Mouse (Mus musculus): ENCODE measurements around the gene Nip7. TPM values are rescaled to one million over a fixed set of nuclear protein-coding genes. Genes with fewer than 3 reads are reported as not detected.

The Nip7 gene
- polyA plus RNA-seq (2014; fragmentation: Nextera tagmentation; extraction: Ambion mirVana) = 102 and 107 TPM in 2 replicates

- Histone ChIP-seq H3K27ac (ENCODE audit: low read depth) (peak within 1 kb of the TSS; percentile 62), H3K9ac (ENCODE audit: low read length) (peak within 1 kb of the TSS; percentile 76), H3K4me2 (ENCODE audit: low read length) (peak within 1 kb of the TSS; percentile 96), H3K27me3 (replicated peaks; ENCODE audit: control insufficient read depth, insufficient read depth, low read length) (no peaks in the 10 kb centered on the region), H3K4me1 (replicated peaks; ENCODE audit: control insufficient read depth, insufficient read depth, low read length) (peaks cover 15% of the 10 kb centered on the region; the same call in 1 of the 2 replicates), H3K9me3 (ENCODE audit: control insufficient read depth, low read length) (no peaks in the 10 kb centered on the region), H3K36me3 (ENCODE audit: control insufficient read depth, insufficient read depth, low read length) (peaks cover 56% of the 10 kb centered on the region), H3K4me3 (ENCODE audit: low read depth, low read length) (peak within 1 kb of the TSS; percentile 90)
- peak; percentile 90 for ATAC-seq (replicated peaks; ENCODE audit: low FRiP score, low TSS enrichment, low read depth)
- DNase-seq (ENCODE audit: low spot score) = peak; percentile 95
- under 1% methylated on average over 88 of the region's 88 CpGs for WGBS
Measured at GRCm38 (mm10) chr8:107056076-107056972, at the start of gene Nip7, which contains the start of gene Cog8. Gene Nip7, plus strand, starts transcription at chr8:107056877. Gene Cog8, minus strand, starts transcription at chr8:107056689.

- Histone ChIP-seq H3K27me3 (replicated peaks; ENCODE audit: control insufficient read depth, insufficient read depth, low read length) (no peaks in the 10 kb centered on the region), H3K9me3 (ENCODE audit: control insufficient read depth, low read length) (no peaks in the 10 kb centered on the region), H3K4me2 (ENCODE audit: low read length) (no peak overlapping the region), H3K4me1 (replicated peaks; ENCODE audit: control insufficient read depth, insufficient read depth, low read length) (no peaks in the 10 kb centered on the region), H3K9ac (ENCODE audit: low read length) (no peak overlapping the region), H3K36me3 (ENCODE audit: control insufficient read depth, insufficient read depth, low read length) (peaks cover 50% of the 10 kb centered on the region), H3K4me3 (ENCODE audit: low read depth, low read length) (no peak overlapping the region), H3K27ac (ENCODE audit: low read depth) (no peak overlapping the region)
- 83% methylated on average over 3 of the region's 3 CpGs for WGBS
- no peak for DNase-seq (ENCODE audit: low spot score)
- no peak for ATAC-seq (replicated peaks; ENCODE audit: low FRiP score, low TSS enrichment, low read depth)
Measured at GRCm38 (mm10) chr8:107007795-107008194, 48.9 kb upstream of the Nip7 start.

- H3K9ac ChIP-seq (ENCODE audit: low read length) = no peak overlapping the region
- H3K4me2 ChIP-seq (ENCODE audit: low read length) = no peak overlapping the region
- peaks cover 39% of the 10 kb centered on the region for H3K36me3 ChIP-seq (ENCODE audit: control insufficient read depth, insufficient read depth, low read length)
- ATAC-seq (replicated peaks; ENCODE audit: low FRiP score, low TSS enrichment, low read depth) (no peak), DNase-seq (ENCODE audit: low spot score) (no peak)
- no peaks in the 10 kb centered on the region for H3K4me1 ChIP-seq (replicated peaks; ENCODE audit: control insufficient read depth, insufficient read depth, low read length)
- WGBS = 71% methylated on average over 2 of the region's 2 CpGs
- no peak overlapping the region for H3K4me3 ChIP-seq (ENCODE audit: low read depth, low read length)
- H3K9me3 ChIP-seq (ENCODE audit: control insufficient read depth, low read length) = no peaks in the 10 kb centered on the region
- H3K27me3 ChIP-seq (replicated peaks; ENCODE audit: control insufficient read depth, insufficient read depth, low read length) = no peaks in the 10 kb centered on the region
- H3K27ac ChIP-seq (ENCODE audit: low read depth) = no peak overlapping the region
Measured at GRCm38 (mm10) chr8:107012666-107013065, 44.0 kb upstream of the Nip7 start.

GRCm38 (mm10) chr8:107014915-107015314 is 41.8 kb upstream of the Nip7 start:
- no peak overlapping the region for H3K9ac ChIP-seq (ENCODE audit: low read length)
- no peaks in the 10 kb centered on the region for H3K27me3 ChIP-seq (replicated peaks; ENCODE audit: control insufficient read depth, insufficient read depth, low read length)
- H3K9me3 ChIP-seq (ENCODE audit: control insufficient read depth, low read length) = no peaks in the 10 kb centered on the region
- DNase-seq (ENCODE audit: low spot score) (no peak), ATAC-seq (replicated peaks; ENCODE audit: low FRiP score, low TSS enrichment, low read depth) (no peak)
- no peak overlapping the region for H3K4me3 ChIP-seq (ENCODE audit: low read depth, low read length)
- WGBS = 91% methylated on average over 1 of the region's 1 CpGs
- no peak overlapping the region for H3K4me2 ChIP-seq (ENCODE audit: low read length)
- no peaks in the 10 kb centered on the region for H3K4me1 ChIP-seq (replicated peaks; ENCODE audit: control insufficient read depth, insufficient read depth, low read length)
- peaks cover 30% of the 10 kb centered on the region for H3K36me3 ChIP-seq (ENCODE audit: control insufficient read depth, insufficient read depth, low read length)
- H3K27ac ChIP-seq (ENCODE audit: low read depth) = no peak overlapping the region

- ATAC-seq (replicated peaks; ENCODE audit: low FRiP score, low TSS enrichment, low read depth) (no peak), DNase-seq (ENCODE audit: low spot score) (no peak)
- Histone ChIP-seq H3K27me3 (replicated peaks; ENCODE audit: control insufficient read depth, insufficient read depth, low read length) (no peaks in the 10 kb centered on the region), H3K9ac (ENCODE audit: low read length) (no peak overlapping the region), H3K27ac (ENCODE audit: low read depth) (no peak overlapping the region), H3K4me1 (replicated peaks; ENCODE audit: control insufficient read depth, insufficient read depth, low read length) (no peaks in the 10 kb centered on the region), H3K9me3 (ENCODE audit: control insufficient read depth, low read length) (no peaks in the 10 kb centered on the region), H3K36me3 (ENCODE audit: control insufficient read depth, insufficient read depth, low read length) (0 out of 2 replicates have a peak, but pooled peaks cover 2% of the 10 kb centered on the region), H3K4me3 (ENCODE audit: low read depth, low read length) (no peak overlapping the region), H3K4me2 (ENCODE audit: low read length) (no peak overlapping the region)
- 94% methylated on average over 8 of the region's 8 CpGs for WGBS
Measured at GRCm38 (mm10) chr8:107023479-107023878, 33.2 kb upstream of the Nip7 start.

DNA sequence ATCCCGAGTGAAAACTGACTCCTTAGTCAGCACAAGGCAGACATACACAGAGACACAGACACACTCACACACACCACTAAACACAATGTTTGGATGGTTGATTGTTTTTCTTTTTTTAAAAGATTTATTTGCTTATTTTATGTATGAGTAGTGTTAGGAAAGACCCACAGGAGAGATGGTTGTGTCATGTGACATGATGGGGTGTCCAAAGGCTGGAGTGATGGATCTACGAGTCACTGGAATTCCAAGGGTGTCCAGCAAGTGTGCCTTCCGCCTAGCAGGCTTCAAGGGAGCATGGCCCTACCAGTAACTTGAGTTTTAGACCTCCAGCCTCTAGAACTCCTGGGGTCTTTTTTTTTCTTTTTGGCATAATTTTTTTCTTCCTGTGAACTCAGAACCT is 27.4 kb upstream of the Nip7 start:
- Histone ChIP-seq H3K9me3 (ENCODE audit: control insufficient read depth, low read length) (no peaks in the 10 kb centered on the region), H3K36me3 (ENCODE audit: control insufficient read depth, insufficient read depth, low read length) (no peaks in the 10 kb centered on the region; the same call in 1 of the 2 replicates), H3K27ac (ENCODE audit: low read depth) (no peak overlapping the region), H3K9ac (ENCODE audit: low read length) (no peak overlapping the region), H3K4me3 (ENCODE audit: low read depth, low read length) (no peak overlapping the region), H3K4me1 (replicated peaks; ENCODE audit: control insufficient read depth, insufficient read depth, low read length) (peaks cover 10% of the 10 kb centered on the region), H3K27me3 (replicated peaks; ENCODE audit: control insufficient read depth, insufficient read depth, low read length) (no peaks in the 10 kb centered on the region), H3K4me2 (ENCODE audit: low read length) (no peak overlapping the region)
- WGBS = 80% methylated on average over 3 of the region's 3 CpGs
- ATAC-seq (replicated peaks; ENCODE audit: low FRiP score, low TSS enrichment, low read depth) = no peak
- DNase-seq (ENCODE audit: low spot score) = no peak

- H3K27ac ChIP-seq (ENCODE audit: low read depth) = no peak overlapping the region
- no peaks in the 10 kb centered on the region for H3K27me3 ChIP-seq (replicated peaks; ENCODE audit: control insufficient read depth, insufficient read depth, low read length)
- H3K4me3 ChIP-seq (ENCODE audit: low read depth, low read length) = no peak overlapping the region
- no peaks in the 10 kb centered on the region for H3K9me3 ChIP-seq (ENCODE audit: control insufficient read depth, low read length)
- H3K36me3 ChIP-seq (ENCODE audit: control insufficient read depth, insufficient read depth, low read length) = no peaks in the 10 kb centered on the region; the same call in 1 of the 2 replicates
- no peak overlapping the region for H3K4me2 ChIP-seq (ENCODE audit: low read length)
- DNase-seq (ENCODE audit: low spot score) (no peak), ATAC-seq (replicated peaks; ENCODE audit: low FRiP score, low TSS enrichment, low read depth) (no peak)
- WGBS = 67% methylated on average over 5 of the region's 5 CpGs
- H3K4me1 ChIP-seq (replicated peaks; ENCODE audit: control insufficient read depth, insufficient read depth, low read length) = peaks cover 10% of the 10 kb centered on the region
- no peak overlapping the region for H3K9ac ChIP-seq (ENCODE audit: low read length)
Measured at GRCm38 (mm10) chr8:107030058-107030457, 26.6 kb upstream of the Nip7 start.

GRCm38 (mm10) chr8:107030650-107031576 is 25.8 kb upstream of the Nip7 start, which contains the start of gene Vps4a:
Gene Vps4a, plus strand, starts transcription at chr8:107031222.
- peak within 1 kb of the TSS; percentile 96 for H3K4me3 ChIP-seq (ENCODE audit: low read depth, low read length)
- H3K9me3 ChIP-seq (ENCODE audit: control insufficient read depth, low read length) = no peaks in the 10 kb centered on the region
- H3K4me2 ChIP-seq (ENCODE audit: low read length) = peak within 1 kb of the TSS; percentile 57
- ATAC-seq (replicated peaks; ENCODE audit: low FRiP score, low TSS enrichment, low read depth) (peak; percentile 96), DNase-seq (ENCODE audit: low spot score) (peak; percentile 99)
- H3K36me3 ChIP-seq (ENCODE audit: control insufficient read depth, insufficient read depth, low read length) = no peaks in the 10 kb centered on the region; the same call in 1 of the 2 replicates
- WGBS = 4% methylated on average over 63 of the region's 66 CpGs
- peaks cover 10% of the 10 kb centered on the region for H3K4me1 ChIP-seq (replicated peaks; ENCODE audit: control insufficient read depth, insufficient read depth, low read length)
- H3K27me3 ChIP-seq (replicated peaks; ENCODE audit: control insufficient read depth, insufficient read depth, low read length) = no peaks in the 10 kb centered on the region
- peak within 1 kb of the TSS; percentile 91 for H3K9ac ChIP-seq (ENCODE audit: low read length)
- peak within 1 kb of the TSS; percentile 59 for H3K27ac ChIP-seq (ENCODE audit: low read depth)
